Mouse (Mus musculus) embryonic fibroblast, embryonic 13.5 days (primary cell): ENCODE results near the gene Tbc1d16.

ENCODE experiments used
- CTCF ChIP-seq: IDR thresholded peaks from 2 replicates; pipeline ENCODE4 v1.5.1; 2011; ENCODE audit warnings: mild to moderate bottlenecking, control low read depth, low read length, moderate library complexity, borderline replicate concordance; ENCODE audit not compliant: insufficient read depth
- POLR2A ChIP-seq: IDR thresholded peaks from 2 replicates; pipeline ENCODE4 v1.6.1; 2011; ENCODE audit warnings: low read depth, mild to moderate bottlenecking, control low read depth, low read length, moderate library complexity

DNA sequence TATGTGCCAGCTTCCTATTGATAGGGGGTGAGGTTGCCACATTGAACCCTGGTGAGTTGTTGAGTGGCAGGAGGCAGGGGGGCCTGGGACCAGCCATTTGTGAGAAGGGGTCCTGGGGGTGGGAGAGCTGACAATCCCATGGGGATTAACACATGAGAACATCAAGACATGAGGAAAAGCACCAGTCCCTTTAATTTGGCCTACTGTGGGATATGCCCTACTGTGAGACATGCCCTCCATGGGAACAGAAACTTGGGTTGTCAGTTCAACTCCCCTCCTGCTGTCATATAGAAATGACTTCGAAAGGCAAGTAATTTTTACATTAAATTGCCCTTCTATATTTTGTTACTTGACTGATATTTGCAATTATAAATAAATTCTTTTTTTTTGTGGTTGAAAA lies 59.4 kb downstream of the Tbc1d16 start:
- TF ChIP-seq CTCF (no peak), POLR2A (no peak)
